Mouse (Mus musculus) 3T3-L1 (cell line): ENCODE data around the gene Ebi3.
A peak's percentile ranks its signal among the peaks of the same experiment; 100 is the strongest.
"Not testable (repeated sequence)": the region's sequence is repeated elsewhere in the genome, so short reads cannot be mapped to it uniquely, and the experiment has no call there.

Source experiments
- DNase-seq: peaks from one replicate; pipeline ENCODE4 v3.0.0-alpha.2; 2015; ENCODE audit warnings: low read depth, low spot score

The Ebi3 gene

DNA sequence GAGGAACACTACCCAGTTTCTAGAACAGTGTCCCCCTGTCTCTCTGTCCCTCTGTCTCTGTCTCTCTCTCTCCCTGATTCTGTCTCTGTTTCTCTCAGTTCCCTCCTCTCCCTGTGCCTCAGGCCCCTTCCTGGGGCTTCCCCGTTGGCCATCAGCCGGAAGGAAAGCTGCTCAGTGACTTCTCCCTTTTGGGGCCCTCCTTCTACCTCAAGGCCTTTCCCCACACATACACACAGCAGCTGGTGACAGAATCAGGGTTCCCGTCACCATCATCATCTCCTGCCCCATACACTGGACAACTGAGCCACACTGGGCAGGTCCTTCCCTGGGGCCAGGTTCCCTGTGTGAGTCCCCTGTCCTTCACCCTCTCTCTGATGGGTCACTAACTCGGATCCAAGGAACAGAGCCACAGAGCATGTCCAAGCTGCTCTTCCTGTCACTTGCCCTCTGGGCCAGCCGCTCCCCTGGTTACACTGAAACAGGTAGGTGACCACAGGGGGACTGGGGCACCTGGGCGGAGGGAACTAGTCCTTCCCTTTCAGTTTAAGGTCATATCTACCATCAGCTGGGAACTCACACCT, at the start of gene Ebi3:
Gene Ebi3, plus strand, starts transcription at position 194 of the 581 bp plus-strand sequence.
- no peak for DNase-seq

DNA sequence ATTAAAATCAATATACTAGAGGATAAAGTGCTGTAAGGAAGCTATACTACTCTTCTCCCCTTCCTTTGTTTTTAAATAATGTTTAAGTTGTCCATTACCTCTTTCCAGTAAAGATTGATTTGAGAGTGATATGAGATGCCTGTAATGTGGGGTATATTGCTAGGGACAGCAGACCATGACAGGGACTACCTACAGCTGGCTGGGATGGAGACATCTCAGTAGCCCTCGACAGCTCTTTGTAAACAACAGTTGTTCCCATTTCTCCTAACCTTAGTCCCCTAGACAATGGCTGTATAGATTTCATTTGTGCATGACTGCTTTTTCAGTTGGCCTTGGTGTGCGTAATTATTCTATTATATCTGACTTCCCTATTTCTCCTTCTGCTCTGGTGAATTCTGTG, 49.4 kb upstream of the Ebi3 start:
- DNase-seq: no peak

DNA sequence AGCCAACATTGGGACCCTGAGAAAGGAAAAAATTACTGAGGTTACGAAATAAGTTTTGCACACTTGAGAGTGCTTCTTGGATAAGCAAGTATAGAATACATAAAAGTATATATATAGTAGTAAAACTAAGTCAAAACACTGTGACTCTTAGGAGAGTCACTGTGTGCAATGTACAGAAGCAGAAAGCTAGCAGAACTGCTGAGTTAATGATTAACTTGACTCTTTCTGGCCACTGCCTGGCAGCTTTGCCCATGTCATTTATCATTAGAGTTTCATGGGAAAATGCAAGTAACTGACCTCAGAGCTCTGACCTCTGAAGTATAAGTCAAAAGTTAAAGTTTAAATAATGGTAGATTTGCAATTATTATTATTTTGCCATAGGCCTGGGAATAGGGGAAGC, 48.8 kb upstream of the Ebi3 start:
- no peak for DNase-seq

DNA sequence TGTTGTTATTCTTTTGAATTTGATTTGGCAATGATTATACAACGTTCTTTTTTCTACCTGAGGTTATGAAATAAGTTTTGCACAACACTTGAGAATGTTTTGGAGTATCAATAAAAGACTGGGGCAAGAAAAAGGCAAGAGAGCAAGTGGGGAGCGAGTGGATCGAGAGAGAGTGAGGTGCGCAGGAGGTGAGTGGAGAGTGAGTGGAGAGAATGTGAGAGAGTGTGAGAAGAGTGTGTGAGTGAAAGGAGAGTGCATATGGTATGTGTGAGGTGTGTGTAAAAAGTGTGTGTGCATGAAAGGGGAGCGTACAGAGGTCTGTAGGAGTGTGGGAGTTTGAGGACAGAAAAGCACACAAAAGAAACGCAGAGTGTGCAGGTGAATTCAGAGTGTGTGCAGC, 48.3 kb upstream of the Ebi3 start:
- no peak for DNase-seq

DNA sequence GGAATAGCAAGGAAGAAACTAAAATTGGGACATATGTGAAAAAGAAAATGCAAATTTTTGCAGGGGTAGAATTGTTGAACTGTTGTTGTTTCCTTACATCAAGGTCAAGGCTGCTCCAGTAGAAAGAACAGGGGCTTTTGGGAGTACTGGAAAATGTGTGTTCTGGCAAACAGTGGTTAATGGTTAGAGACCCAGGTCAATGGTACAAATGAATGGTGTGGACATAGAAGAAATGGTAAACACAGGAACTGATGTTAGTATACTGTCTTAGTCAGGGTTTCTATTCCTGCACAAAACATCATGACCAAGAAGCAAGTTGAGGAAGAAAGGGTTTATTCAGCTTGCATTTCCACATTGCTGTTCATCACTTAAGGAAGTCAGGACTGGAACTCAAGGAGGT, 45.8 kb upstream of the Ebi3 start:
- DNase-seq: no peak

DNA sequence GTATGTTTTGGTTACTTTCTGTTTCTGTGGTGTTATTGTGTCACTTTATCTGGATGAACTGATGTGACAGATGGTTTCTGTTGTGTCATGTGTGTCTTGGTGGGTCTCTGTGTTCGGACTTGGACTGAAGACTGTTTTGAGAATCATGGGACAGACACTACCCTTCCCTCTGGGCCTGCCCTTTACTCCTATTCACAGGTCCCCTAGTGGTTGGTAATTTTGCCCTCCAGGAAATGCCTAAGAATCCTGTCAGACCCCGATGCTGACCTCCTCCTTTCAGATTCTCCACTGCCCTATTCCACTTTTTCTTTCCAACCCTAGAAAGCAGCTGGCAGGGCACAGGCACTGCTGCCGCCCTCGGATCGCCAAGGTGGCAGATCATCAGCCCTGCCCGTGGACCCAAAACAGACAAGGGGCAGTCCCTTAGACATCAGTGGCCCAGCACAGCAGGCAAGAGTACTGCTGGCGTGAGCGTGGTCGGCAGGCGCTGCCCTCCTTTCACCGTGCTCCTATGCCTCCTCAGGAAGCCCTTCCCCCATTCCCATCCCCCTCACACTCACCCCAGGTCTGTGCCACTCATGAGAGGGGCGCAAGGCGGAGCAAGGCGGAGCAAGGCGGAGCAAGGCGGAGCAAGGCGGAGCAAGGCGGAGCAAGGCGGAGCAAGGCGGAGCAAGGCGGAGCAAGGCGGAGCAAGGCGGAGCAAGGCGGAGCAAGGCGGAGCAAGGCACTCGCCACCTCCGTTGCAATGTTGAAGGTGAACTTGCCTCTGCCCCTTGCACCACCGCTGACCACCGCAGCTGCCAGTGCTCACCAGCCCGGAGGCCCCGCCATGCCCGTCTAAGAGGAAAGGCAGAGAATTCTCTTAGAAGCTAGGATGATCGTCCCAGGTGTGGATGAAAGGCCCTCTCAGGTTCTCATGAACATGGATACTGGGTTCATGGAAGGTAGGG, 20.6 kb upstream of the Ebi3 start:
- peak; percentile 64 for DNase-seq

DNA sequence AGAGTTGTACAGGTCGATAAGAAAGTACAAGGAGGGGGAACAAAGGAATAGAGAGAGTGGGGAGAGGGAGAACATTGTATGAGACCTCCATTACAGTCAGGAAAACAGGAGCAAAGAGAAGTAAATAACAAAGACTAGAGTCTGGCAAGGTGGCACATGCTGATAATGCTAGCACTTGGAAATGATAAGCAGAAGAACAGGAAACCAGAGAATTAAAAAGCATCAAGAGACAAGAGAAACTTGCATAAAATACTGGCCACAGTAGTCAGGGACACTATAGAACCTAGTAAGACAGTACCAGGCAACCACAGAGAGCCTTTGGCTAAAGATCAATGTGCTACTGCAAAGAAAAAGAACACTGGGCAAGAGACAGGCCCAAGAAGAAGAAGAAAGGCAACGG, 19.8 kb upstream of the Ebi3 start:
- DNase-seq: no peak

DNA sequence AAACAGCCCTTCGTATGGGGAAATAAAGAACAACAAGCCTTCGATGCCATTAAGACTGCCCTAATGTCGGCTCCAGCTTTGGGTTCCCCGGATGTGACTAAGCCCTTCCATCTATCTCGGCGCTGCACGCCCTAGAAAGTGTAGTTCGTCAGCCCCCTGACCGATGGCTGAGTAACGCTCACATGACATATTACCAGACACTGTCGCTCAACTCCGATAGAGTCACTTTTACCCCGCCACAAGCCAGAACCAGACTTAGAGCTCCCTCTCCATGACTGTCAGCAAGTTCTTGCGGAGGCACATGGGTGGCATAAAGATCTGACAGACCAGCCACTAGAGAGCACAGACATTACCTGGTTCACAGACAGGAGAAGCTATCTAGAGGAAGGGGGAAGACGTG, 19.2 kb upstream of the Ebi3 start:
- no peak for DNase-seq

- DNase-seq: not testable (repeated sequence)
Measured at GRCm38 (mm10) chr17:55944387-55944865, 8.0 kb upstream of the Ebi3 start.

- DNase-seq: peak; percentile 87
Measured at GRCm38 (mm10) chr17:55944866-55945682, 7.4 kb upstream of the Ebi3 start.

DNA sequence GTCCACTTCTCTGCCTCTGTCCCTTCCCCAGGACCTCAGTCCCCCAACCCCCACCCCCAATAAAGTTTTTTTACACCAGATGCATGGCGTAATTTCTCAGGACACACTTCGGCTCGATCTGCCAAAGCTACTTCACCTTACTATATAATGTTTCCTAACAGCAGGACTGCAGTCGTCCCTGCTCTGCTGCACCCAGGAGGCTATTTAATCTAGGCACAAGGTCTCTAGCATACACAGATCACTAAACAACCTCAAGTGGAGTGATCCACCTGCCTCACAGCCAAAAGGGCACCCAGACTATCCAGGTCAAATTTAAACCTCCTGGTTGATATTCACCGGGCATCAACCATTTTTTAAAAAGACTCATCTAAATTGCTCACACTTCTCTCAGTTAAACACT, 6.7 kb upstream of the Ebi3 start:
- DNase-seq: no peak

DNA sequence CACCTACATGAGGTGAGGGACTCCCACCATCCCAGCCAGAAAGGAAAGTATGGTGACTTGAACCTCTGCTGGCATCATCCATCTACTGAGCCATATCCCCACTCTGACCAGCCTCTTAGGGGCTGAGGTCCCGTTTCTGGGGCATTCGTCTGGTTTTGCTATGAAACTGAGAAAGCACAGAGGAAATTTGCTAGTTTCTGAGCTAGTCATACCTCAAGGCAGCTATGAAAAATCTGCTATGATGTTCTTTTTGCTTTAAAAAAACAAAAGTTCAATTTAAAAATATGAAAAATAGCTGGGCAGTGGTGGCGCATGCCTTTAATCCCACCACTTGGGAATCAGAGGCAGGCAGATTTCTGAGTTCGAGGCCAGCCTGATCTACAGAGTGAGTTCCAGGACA, 3.8 kb upstream of the Ebi3 start:
- no peak for DNase-seq

GRCm38 (mm10) chr17:55949400-55949799, 3.0 kb upstream of the Ebi3 start, which contains the start of gene Zfp119b:
Gene Zfp119b, minus strand, starts transcription at chr17:55949500.
- DNase-seq: peak; percentile 32

DNA sequence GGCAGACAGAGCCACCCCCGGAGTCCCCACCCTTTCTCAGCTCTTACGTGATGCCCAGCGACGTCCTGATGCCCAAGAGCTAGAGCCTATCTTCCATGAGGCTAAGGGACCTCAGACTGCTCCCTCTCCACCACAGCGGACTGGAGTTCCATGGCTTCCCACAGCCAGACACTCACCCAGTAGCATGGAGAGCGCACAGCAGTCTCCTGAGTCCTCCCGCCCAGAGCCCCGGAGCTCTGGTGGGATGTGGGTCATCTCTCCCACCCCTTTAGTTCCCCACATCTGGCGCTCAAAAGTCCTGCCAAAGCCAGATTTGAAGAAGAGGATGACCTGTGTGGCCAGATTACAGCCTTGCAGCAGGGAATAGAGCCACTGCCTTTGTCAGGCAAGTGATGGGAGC, 1.8 kb upstream of the Ebi3 start:
- DNase-seq: no peak

GRCm38 (mm10) chr17:55952041-55952440, 399 bp upstream of the Ebi3 start:
- no peak for DNase-seq

DNA sequence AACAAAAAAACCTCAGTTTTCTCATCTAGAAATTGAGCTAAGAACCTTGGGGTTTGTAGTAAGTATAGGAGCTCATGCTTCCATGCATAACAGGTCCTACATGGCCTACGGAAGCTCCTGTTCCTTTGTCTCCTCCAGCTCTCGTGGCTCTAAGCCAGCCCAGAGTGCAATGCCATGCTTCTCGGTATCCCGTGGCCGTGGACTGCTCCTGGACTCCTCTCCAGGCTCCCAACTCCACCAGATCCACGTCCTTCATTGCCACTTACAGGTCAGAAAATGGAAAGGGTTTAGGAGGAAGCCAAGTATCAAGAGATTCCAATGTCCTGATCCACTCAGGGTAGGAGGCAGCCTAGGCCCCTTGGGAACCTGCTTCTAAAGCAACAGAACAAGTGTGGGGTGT, 1.3 kb downstream of the Ebi3 start:
- no peak for DNase-seq

DNA sequence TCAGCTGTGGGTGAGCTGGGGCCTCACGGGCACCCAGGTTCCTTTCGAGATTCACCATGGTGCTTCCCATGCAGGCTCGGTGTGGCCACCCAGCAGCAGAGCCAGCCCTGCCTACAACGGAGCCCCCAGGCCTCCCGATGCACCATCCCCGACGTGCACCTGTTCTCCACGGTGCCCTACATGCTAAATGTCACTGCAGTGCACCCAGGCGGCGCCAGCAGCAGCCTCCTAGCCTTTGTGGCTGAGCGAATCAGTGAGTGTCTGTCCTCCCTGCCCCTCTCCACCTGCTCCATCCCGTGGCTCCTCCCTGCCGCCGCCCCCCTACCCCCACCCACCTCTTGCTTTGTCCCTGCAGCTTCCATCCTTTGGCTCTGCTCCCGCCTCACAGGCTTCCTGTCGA, 1.8 kb downstream of the Ebi3 start:
- no peak for DNase-seq

GRCm38 (mm10) chr17:55956129-55956528, 3.7 kb downstream of the Ebi3 start:
- no peak for DNase-seq

GRCm38 (mm10) chr17:55956591-55956990, 4.2 kb downstream of the Ebi3 start:
- DNase-seq: no peak

- peak; percentile 83 for DNase-seq
Measured at GRCm38 (mm10) chr17:55957168-55957567, 4.7 kb downstream of the Ebi3 start.

DNA sequence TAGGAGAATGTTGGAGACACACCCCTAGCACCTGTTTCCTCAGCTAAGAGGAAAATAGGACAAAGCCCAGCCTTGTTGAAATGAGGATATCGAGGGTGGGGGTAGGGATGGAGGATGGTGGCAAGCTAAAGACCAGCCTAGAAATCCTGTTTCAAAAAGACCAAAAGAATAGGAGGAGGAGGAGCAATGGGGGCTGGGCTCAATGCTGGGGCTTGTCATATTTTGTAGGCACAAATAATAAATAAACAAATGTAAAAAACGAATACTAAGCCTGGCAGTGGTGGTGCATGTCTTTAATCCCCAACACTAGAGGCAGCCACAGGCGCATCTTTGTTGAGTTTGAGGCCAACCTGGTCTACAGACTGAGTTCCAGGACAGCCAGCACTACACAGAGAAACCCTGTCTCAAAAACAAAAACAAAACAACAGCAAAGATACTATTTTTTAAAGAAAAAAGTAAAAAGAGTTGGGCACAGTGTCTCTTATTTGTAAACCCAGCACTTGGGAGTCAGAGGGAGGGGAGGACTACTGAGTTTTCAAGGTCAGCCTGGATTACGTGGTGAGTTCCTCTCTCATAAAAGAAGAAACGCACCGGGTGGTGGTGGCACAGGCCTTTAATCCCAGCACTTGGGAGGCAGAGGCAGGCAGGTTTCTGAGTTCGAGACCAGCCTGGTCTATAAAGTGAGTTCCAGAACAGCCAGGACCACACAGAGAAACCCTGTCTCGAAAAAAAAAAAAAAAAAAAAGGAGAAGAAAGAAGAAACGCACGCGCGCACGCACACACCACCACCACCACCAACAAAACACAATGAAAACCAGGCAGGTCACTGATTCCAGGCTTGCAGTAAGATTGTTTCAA, 5.5 kb downstream of the Ebi3 start:
- DNase-seq: no peak
